Mouse (Mus musculus) regulatory T cell (primary cell): ENCODE measurements around the gene Ms4a18.
"Not testable (repeated sequence)": the region's sequence is repeated elsewhere in the genome, so short reads cannot be mapped to it uniquely, and the experiment has no call there.

Experiments used
- in situ Hi-C: fragments of 300-600 bp; cut with MboI, MseI; formaldehyde crosslinking; loops from one replicate; pipeline ENCODE4 v1.15.1; 2025; ENCODE audit warnings: high pct_unique_total_duplicates

Ms4a18 gene

DNA sequence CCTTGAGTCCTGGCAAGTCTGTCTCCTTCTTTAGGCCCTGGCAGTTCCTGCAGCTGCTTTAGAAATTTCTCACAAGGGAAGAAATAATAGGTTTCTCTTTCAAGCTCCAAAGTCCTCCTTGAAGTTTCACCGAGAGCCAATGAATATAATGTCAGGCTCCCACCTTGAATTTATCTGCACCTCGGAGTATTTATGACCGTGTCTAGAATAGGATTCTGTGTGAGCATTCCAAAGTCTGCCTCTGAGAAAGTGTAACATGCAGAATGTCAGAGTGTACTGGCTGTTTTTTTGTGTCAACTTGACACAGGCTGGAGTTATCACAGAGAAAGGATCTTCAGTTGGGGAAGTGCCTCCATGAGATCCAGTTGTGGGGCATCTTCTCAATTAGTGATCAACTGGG lies at the start of gene Ms4a18:
Gene Ms4a18 (minus strand): TSS at position 141 of the 400 bp plus-strand sequence.
- in situ Hi-C loops = no loop called here

DNA sequence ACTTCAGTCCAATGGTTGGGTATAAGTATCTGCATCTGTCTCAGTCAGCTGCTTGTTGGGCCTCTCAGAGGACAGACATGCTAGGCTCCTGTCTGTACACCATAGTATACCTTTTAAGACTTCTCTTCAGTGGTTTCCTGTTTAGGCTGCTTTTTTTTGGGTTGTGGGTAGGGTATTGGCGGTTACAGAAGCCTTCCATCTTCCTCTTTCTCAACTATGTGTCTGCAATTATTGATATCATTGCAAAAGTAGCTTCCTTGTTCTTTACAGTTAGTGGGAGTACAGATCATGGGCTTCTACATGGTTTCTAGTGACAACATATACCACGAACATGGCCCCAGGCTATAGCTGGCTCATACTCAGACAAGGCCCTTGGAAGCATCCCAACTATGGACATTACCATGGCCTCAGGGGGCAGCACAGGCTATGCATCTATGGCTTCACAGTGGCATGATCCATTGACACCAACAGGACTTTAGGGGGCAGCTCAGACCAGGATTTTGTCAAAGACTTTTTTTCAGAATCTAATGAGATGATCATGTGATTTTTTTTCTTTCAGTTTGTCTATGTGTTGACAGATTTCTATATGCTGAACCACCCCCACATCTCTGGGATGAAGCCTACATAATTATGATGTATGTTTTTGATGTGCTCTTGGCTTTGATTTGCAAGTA lies 47.5 kb upstream of the Ms4a18 start:
- in situ Hi-C loops = no loop called here

DNA sequence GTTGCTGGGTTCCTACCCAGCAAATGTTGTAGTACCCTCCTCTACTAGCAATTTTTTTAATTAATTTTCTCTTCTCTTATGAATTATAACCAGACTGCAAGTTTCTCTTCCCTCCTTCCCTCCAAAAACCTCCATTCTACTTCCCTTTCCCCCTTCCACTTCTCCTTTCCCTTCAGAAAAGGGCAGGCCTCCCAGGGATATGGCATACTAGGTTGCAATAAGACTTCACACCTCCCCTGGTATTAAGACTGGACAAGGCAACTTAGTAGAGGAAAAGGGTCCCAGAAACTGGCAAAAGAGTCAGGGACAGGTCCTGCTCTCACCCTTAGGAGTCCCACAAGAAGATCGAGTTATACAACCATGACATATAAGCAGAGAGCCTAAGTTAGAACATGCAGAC lies 43.1 kb upstream of the Ms4a18 start:
- in situ Hi-C loops = no loop called here

- in situ Hi-C loops = no loop called here
Measured at GRCm38 (mm10) chr19:11059967-11060366, 42.1 kb upstream of the Ms4a18 start.

DNA sequence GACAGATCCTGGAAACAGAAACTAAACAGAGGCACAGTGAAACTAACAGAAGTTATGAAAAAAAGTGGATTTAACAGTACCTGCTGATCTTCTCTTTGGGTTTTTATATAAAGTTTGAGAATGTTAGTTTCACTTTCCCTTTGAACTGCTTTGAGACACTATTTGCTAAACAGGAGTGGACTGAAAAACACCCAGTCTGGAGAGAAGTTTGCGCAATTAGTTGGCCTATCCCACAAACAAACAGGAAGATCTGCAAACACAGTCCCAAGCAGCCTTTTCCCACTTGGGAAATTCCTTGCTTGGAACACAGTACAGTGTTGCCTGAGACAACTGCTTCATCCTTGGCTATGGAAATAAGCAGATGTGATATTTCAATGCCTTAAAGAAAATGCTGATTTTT lies 37.9 kb upstream of the Ms4a18 start:
- in situ Hi-C loops = not testable (repeated sequence)

DNA sequence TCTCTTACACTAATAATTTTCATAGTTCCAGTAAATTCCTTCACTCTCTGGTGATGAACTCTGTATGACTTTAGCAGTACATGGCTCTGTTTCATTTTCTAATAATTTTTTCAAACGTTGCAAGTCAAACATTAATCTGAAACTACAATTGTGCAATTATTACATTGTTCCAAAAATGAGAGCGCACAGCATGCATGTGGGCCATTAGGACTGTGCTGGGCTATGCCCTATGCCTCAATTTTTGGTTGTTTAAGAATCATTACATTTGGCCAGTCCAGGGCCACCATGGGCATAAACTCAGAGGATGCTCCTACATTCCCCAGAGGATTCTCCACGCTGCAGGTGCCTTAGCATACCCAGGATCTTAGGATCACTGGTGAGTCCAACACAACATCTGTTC lies 35.4 kb upstream of the Ms4a18 start:
- in situ Hi-C loops = no loop called here

GRCm38 (mm10) chr19:11052877-11053276 lies 35.0 kb upstream of the Ms4a18 start:
- in situ Hi-C loops = no loop called here

GRCm38 (mm10) chr19:11050286-11050685 lies 32.5 kb upstream of the Ms4a18 start:
- in situ Hi-C loops = no loop called here

GRCm38 (mm10) chr19:11049426-11049825 lies 31.6 kb upstream of the Ms4a18 start:
- in situ Hi-C loops = loop anchor here (10.0 kb wide), 1 partner anchor 75 kb away; no protein-coding TSS in a partner anchor

GRCm38 (mm10) chr19:11048503-11048902 lies 30.7 kb upstream of the Ms4a18 start:
- in situ Hi-C loops = loop anchor here (10.0 kb wide), 1 partner anchor 76 kb away; no protein-coding TSS in a partner anchor

DNA sequence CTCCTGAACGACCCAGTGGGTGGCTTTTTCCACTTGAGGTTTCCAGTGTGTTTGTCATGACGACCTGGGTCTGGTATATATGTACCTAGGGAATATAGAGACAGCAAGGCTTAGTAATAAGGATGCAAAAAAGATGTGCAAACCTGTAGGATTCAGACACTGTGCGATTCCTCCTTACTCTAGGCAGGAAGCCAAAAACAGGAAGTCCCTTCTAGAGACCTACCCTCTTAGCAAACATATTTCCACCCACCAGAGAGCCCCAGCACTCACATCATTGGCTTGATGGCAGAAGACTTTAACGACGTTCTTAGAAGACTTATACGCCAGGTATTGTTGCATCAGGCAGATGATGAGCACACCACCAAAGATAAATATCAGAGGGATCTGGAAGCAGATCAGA lies 30.2 kb upstream of the Ms4a18 start:
- in situ Hi-C loops = loop anchor here (10.0 kb wide), 1 partner anchor 77 kb away; no protein-coding TSS in a partner anchor

DNA sequence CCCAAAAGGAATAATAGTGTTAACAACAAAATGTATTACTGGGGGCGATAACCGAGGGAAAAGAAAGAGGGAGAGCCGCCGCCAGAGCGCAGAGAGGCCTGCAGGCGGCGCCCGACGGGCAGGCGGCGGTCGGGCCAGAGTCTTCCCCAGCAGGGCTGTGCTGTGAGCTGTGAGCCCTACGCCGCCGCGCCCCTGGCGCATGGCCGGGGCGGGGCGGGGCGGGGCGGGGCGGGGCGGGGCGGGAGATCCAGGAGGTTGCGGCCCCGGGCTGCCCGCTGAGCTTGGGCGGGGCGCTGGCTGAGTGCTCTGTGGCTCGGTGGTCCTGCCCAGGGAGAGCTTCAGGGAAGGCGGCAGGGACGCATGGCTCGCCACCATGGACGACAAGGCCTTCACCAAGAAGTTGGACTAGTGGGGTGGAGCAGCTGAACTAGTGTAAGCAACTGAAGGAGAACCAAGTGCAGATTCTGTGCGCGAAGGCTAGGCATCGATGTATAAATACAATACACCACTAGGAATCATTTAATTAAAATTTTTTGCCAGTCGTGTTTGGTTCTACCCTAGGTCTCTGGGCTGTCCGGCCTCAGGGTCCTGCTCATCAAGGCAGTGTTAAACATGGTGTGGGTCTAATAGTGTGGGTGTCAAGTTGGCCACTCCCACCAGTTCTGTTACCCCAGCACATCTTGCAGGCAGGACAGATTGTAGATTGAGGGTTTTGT lies 27.3 kb upstream of the Ms4a18 start:
- in situ Hi-C loops = loop anchor here (10.0 kb wide), 1 partner anchor 80 kb away; no protein-coding TSS in a partner anchor

- in situ Hi-C loops = loop anchor here (10.0 kb wide), 1 partner anchor 80 kb away; no protein-coding TSS in a partner anchor
Measured at GRCm38 (mm10) chr19:11044671-11044995, 26.8 kb upstream of the Ms4a18 start.

DNA sequence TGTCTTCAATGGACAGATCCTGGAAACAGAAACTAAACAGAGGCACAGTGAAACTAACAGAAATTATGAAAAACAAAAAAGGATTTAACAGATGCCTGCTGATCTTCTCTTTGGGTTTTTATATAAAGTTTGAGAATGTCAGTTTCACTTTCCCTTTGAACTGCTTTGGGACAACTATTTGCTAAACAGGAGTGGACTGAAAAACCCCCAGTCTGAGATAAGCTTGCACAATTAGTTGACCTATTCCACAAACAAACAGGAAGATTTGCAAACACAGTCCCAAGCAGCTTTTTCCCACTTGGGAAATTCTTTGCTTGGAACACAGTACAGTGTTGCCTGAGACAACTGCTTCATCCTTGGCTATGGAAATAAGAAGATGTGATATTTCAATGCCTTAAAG lies 19.7 kb upstream of the Ms4a18 start:
- in situ Hi-C loops = no loop called here

DNA sequence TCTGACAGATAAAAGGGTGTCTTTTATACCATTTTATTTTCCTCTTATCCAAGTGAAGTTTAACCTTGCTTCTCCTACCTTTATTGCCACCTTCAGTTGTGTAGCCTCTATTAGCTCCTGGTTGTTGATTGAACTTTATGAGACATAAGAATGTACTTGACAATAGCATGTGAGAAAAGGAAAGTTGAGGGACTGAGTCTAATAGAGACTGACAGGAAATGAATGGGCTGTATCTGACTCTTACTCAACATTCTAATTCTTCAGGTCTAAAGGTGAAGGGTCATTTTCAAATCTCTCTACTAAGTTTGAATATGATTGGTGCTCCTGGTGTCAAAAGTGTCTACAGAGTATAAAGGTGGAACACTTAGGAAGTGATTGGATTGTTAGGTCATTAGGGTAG lies 4.6 kb upstream of the Ms4a18 start:
- in situ Hi-C loops = no loop called here

GRCm38 (mm10) chr19:11017251-11017650 lies 580 bp downstream of the Ms4a18 start:
- in situ Hi-C loops = no loop called here

GRCm38 (mm10) chr19:11015998-11016397 lies 1.8 kb downstream of the Ms4a18 start:
- in situ Hi-C loops = no loop called here

DNA sequence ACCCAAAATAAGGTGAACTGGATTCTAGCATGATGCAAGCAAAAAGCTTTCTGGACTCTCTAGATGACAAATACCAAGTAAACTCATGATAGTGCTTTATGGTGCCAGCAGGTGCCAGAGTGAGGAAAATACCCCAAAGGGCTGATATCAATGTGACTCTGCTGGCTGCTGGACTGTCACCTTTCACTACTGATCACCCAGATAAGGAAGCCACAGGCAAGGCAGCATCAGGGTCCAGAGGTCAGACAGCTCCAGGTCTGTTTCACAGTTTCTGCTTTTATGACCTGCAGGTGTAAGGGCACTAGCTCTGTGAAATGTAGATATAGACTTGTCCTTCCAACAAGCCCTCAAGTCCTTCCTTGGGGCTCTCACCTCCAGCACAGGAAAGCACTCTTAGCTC lies 2.4 kb downstream of the Ms4a18 start:
- in situ Hi-C loops = no loop called here

- in situ Hi-C loops = no loop called here
Measured at GRCm38 (mm10) chr19:10993150-10993549, 24.7 kb downstream of the Ms4a18 start, which contains the start of gene Ms4a15. Ms4a15 (minus strand) TSS chr19:10993250.

DNA sequence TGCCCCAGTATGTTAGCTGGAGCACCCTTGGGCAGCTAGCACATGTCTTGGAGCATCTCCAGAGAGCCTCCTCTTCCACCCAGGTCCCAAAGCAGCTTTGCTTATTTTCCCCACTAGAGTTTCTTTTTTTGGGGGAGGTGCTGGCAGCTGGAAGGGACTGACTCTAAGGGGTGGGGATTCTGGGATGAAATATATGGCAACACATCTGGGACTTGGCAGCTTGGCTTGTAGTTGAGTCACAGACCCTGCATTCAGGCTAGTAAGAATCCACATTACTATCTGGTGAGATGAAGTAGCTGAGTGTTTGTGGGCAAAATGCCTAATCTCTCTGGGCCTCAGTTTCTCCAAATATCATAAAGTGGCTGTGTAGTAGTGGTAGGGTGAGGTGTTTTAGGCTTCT lies 25.9 kb downstream of the Ms4a18 start:
- in situ Hi-C loops = no loop called here

GRCm38 (mm10) chr19:10990751-10991150 lies 27.1 kb downstream of the Ms4a18 start:
- in situ Hi-C loops = no loop called here

- in situ Hi-C loops = no loop called here
Measured at GRCm38 (mm10) chr19:10988563-10988962, 29.3 kb downstream of the Ms4a18 start.

DNA sequence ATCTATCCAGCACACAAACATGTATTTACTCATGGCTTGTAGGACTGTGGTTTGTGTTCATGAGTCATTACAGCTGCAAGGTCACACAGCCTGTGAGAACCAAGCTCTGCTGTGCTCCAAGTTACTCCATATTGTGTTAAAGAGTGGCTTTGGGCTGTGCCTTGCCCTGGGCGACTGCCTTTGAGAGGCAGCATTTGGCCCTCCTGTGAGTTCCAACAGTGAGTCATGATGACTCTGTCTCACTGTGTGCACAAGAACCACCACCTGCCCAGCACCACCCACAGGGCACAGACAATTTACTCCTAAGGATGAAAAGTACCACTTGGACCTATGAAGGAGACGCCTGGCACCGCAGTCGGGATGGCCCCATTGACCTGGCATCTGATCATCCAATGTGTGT lies 31.9 kb downstream of the Ms4a18 start:
- in situ Hi-C loops = no loop called here
